Mouse (Mus musculus) layer of hippocampus, adult 18-20 months (tissue): Measurements from ENCODE around the gene Spink2. TPM values are rescaled to one million over a fixed set of nuclear protein-coding genes. Genes with fewer than 3 reads are reported as not detected.

Source experiments
- total RNA-seq, 2 experiments: library from RNA; stranded (reverse); gene quantifications; 2 replicates each; pipeline ENCODE4 v1.2.3; 2021

The Spink2 gene
- total RNA-seq, 2 experiments from 2014 or later = not detected

Other genes starting within 250 kb of the Spink2 start
- gene Srp72, start 236.8 kb downstream of the Spink2 start, total RNA-seq = 100 to 1,000 TPM in 1 of 2 experiments, 10 to 100 TPM in 1; 93.1 to 102 TPM
- gene Arl9, start 207.4 kb downstream of the Spink2 start, total RNA-seq = not detected
- gene Thegl, start 195.4 kb downstream of the Spink2 start, total RNA-seq = 1 to 10 TPM in 1 of 2 experiments, under 1 TPM in 1; 0.97 to 1.1 TPM
- 10 to 100 TPM; 82.2 to 84.9 TPM for gene Hopx, start 96.3 kb downstream of the Spink2 start, total RNA-seq
- 1 to 10 TPM; 4.3 to 4.4 TPM for gene Rest, start 54.0 kb upstream of the Spink2 start, total RNA-seq
- gene Noa1, start 98.6 kb upstream of the Spink2 start, total RNA-seq = 10 to 100 TPM; 24.5 to 24.8 TPM
- 10 to 100 TPM; 44.0 to 48.4 TPM for gene Polr2b, start 98.7 kb upstream of the Spink2 start, total RNA-seq
- 10 to 100 TPM; 21.4 to 23.5 TPM for gene Igfbp7, start 196.6 kb upstream of the Spink2 start, total RNA-seq